Mouse (Mus musculus) intestine, embryonic 16.5 days (tissue): ENCODE measurements around the gene Snx9. TPM values are rescaled to one million over a fixed set of nuclear protein-coding genes. Genes with fewer than 3 reads are reported as not detected.

ENCODE experiments used
- ATAC-seq: fragments of 200-750 bp; cut with Nextera tagmentation; 2 replicates; pipeline ENCODE4 v1.8.0; 2017; ENCODE audit warnings: moderate TSS enrichment, moderate library complexity
- H3K27ac ChIP-seq: fragments of 300-500 bp; sonication (generic); 2 replicates; pipeline ENCODE4 v1.5.1; 2014; ENCODE audit warnings: mild to moderate bottlenecking, low read length
- H3K27me3 ChIP-seq: fragments of 300-500 bp; sonication (generic); replicated peaks from 2 replicates; pipeline ENCODE4 v1.6.1; 2014; ENCODE audit warnings: low read length, control low read depth, mixed read lengths; ENCODE audit not compliant: control insufficient read depth, insufficient read depth
- H3K36me3 ChIP-seq: fragments of 300-500 bp; sonication (generic); 2 replicates; pipeline ENCODE4 v1.6.1; 2014; ENCODE audit warnings: low read length, control low read depth; ENCODE audit not compliant: control insufficient read depth, insufficient read depth
- H3K4me1 ChIP-seq: fragments of 300-500 bp; sonication (generic); 2 replicates; pipeline ENCODE4 v1.6.1; 2014; ENCODE audit warnings: low read length, control low read depth, mixed read lengths; ENCODE audit not compliant: control insufficient read depth, insufficient read depth
- H3K4me2 ChIP-seq: fragments of 300-500 bp; sonication (generic); 2 replicates; pipeline ENCODE4 v1.6.1; 2014; ENCODE audit warnings: low read depth, low read length, control low read depth
- H3K4me3 ChIP-seq: fragments of 300-500 bp; sonication (generic); 2 replicates; pipeline ENCODE4 v1.5.1; 2014; ENCODE audit warnings: mild to moderate bottlenecking, low read length
- H3K9ac ChIP-seq: fragments of 300-500 bp; sonication (generic); 2 replicates; pipeline ENCODE4 v1.6.1; 2014; ENCODE audit warnings: low read depth, low read length
- H3K9me3 ChIP-seq: fragments of 300-500 bp; sonication (generic); 2 replicates; pipeline ENCODE4 v1.6.1; 2016; ENCODE audit warnings: low read length, control low read depth; ENCODE audit not compliant: control insufficient read depth
- WGBS: fragments of 180-500 bp; shearing (Covaris S2); extraction: QIAGEN DNeasy Blood & Tissue Kit; methylation state at CpG from one replicate; pipeline ENCODE4 v1.1.7; 2014; 5-methylcytosine and 5-hydroxymethylcytosine counted together
- polyA plus RNA-seq: library from polyadenylated mRNA; unstranded; fragments of >200 nt; fragmentation: Nextera tagmentation; extraction: Ambion mirVana; gene quantifications from 2 replicates; pipeline ENCODE4 v1.2.1, GENCODE M21; 2015

Gene Snx9
- polyA plus RNA-seq, 1 experiment from 2014 or later, result 52.6 TPM

DNA sequence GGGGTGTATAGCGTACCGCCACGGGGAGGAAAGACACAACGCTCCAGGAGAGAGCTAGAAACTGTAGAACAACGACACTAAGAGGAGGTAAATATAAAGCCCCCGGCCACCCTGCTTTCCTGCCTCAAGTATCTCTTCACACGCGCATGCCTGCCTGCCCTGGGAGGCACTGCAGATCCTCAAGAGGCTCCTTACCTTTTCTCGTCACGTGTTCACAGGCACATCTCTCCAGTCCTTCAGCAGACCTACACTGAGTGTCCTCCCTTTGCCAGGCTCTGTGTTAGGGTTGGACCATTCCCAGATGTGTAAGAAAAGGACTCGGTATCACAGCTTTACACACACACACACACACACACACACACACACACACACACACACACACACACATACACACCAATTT is 18.1 kb upstream of the Snx9 start:
- Histone ChIP-seq H3K9ac (no peak overlapping the region), H3K4me1 (peaks cover 7% of the 10 kb centered on the region; the same call in 1 of the 2 replicates), H3K9me3 (no peaks in the 10 kb centered on the region), H3K4me2 (no peak overlapping the region), H3K36me3 (no peaks in the 10 kb centered on the region), H3K4me3 (no peak overlapping the region), H3K27ac (no peak overlapping the region), H3K27me3 (no peaks in the 10 kb centered on the region)
- no peak for ATAC-seq
- WGBS, result 88% methylated on average over 11 of the region's 11 CpGs

DNA sequence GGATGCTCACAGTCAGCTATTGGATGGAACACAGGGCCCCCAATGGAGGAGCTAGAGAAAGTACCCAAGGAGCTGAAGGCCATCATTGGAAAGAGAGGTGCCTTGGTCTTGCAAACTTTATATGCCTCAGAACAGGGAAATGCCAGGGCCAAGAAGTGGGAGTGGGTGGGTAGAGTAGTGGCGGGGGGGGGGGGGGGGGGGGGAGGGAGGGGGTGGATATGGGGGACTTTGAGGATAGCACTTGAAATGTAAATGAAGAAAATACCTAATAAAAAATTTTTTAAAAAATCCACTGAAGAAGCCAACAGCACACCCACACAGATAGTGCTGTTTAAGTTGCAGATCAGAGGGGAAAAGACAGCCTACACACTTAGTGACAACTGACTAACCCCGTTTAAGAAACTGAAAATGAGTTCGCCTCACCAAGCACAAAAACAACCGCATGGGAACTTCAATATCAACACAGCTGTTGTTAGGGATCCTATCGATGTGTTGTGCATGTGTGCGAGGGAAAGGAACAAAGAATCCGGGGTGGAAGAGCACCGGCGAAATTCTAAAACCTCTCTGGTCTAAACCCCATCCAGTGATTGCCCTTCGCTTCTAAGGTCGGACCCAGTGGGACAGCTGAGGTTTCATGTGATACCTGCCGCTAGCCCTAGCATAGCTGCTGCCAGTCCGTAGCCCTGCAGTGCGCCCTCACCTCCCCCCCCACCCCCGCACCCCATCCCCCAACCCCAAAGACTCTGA is 13.1 kb upstream of the Snx9 start:
- peak overlapping the region; percentile 51 for H3K9ac ChIP-seq
- H3K4me1 ChIP-seq, result peaks cover 10% of the 10 kb centered on the region; the same call in 1 of the 2 replicates
- no peak overlapping the region for H3K4me3 ChIP-seq
- no peaks in the 10 kb centered on the region for H3K27me3 ChIP-seq
- no peaks in the 10 kb centered on the region for H3K36me3 ChIP-seq
- 25% methylated on average over 14 of the region's 15 CpGs for WGBS
- H3K27ac ChIP-seq, result no peak overlapping the region
- no peaks in the 10 kb centered on the region for H3K9me3 ChIP-seq
- H3K4me2 ChIP-seq, result peak overlapping the region; percentile 30; the same call in 1 of the 2 replicates
- ATAC-seq, result no peak

DNA sequence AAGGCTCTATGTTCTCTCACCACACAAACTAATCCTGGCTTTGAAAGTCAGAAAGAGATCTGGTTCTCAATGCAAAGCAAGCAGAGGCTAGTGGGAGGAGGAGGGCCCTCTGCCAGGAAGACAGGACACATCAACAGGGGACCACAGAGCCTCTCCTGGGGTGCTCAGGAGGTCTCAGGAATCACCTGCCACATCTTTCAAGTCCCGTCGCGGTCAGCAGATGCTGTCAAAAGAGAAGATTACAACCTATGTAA is 12.6 kb upstream of the Snx9 start:
- no peaks in the 10 kb centered on the region for H3K27me3 ChIP-seq
- peak overlapping the region; percentile 30; the same call in 1 of the 2 replicates for H3K4me2 ChIP-seq
- no peaks in the 10 kb centered on the region for H3K36me3 ChIP-seq
- WGBS, result 29% methylated on average over 3 of the region's 3 CpGs
- H3K27ac ChIP-seq, result no peak overlapping the region
- peaks cover 10% of the 10 kb centered on the region; the same call in 1 of the 2 replicates for H3K4me1 ChIP-seq
- no peaks in the 10 kb centered on the region for H3K9me3 ChIP-seq
- no peak overlapping the region for H3K4me3 ChIP-seq
- no peak for ATAC-seq
- peak overlapping the region; percentile 51; the same call in 1 of the 2 replicates for H3K9ac ChIP-seq

DNA sequence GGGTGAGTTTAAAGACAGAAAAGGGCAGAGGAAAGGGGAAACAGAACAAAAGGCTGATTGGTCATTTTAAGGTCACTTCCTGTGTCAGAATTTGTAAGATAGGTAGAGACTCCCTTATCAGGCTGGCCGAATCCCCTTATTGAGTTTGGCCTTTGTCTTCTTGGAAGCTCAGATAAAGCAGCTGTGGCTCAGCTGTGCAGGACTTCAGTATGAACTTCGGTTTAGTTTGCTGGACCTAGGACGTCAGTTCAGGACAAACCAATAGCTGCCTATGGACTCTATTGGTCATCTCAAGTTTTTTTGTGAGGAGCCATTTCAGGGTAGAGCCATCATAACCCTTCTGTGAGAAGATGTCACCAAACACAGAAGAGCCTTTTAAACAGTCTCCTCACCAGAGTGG is 12.2 kb upstream of the Snx9 start:
- no peaks in the 10 kb centered on the region for H3K27me3 ChIP-seq
- H3K27ac ChIP-seq, result no peak overlapping the region
- no peak overlapping the region for H3K4me3 ChIP-seq
- 45% methylated on average over 3 of the region's 3 CpGs for WGBS
- no peaks in the 10 kb centered on the region for H3K36me3 ChIP-seq
- no peaks in the 10 kb centered on the region for H3K9me3 ChIP-seq
- no peak overlapping the region for H3K9ac ChIP-seq
- H3K4me1 ChIP-seq, result peaks cover 10% of the 10 kb centered on the region; the same call in 1 of the 2 replicates
- H3K4me2 ChIP-seq, result no peak overlapping the region
- no peak for ATAC-seq

- no peak overlapping the region for H3K9ac ChIP-seq
- peaks cover 10% of the 10 kb centered on the region; the same call in 1 of the 2 replicates for H3K4me1 ChIP-seq
- no peaks in the 10 kb centered on the region for H3K9me3 ChIP-seq
- 57% methylated on average over 3 of the region's 3 CpGs for WGBS
- ATAC-seq, result peak; percentile 86
- no peak overlapping the region for H3K27ac ChIP-seq
- no peak overlapping the region for H3K4me3 ChIP-seq
- H3K36me3 ChIP-seq, result no peaks in the 10 kb centered on the region
- H3K27me3 ChIP-seq, result no peaks in the 10 kb centered on the region
- no peak overlapping the region for H3K4me2 ChIP-seq
These were observed 11.2 kb upstream of the Snx9 start for GRCm38 (mm10) chr17:5829930-5830329.

DNA sequence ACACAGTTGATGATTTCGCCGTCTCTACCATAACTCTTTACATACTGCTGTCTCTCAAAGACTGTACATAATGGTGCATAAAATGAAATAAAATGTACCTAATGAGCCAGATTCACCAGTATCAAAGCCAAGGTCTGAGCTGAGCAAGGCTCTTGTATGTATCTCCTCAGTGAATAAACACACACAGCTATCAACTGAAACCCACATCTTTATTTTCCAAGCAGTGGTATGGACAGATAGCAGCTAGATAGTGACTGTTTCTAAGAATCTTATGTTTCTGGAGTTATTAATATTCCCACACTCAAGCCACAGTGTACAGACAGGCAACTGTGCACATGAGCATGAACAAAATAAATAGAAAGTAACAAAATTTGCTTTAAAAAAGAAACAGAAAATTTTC is 10.7 kb upstream of the Snx9 start:
- ATAC-seq, result peak; percentile 19; the same call in 1 of the 2 replicates
- Histone ChIP-seq H3K9me3 (no peaks in the 10 kb centered on the region), H3K4me2 (no peak overlapping the region), H3K36me3 (no peaks in the 10 kb centered on the region), H3K4me1 (peaks cover 10% of the 10 kb centered on the region; the same call in 1 of the 2 replicates), H3K9ac (no peak overlapping the region), H3K27me3 (no peaks in the 10 kb centered on the region), H3K4me3 (no peak overlapping the region), H3K27ac (no peak overlapping the region)
- WGBS, result 77% methylated on average over 2 of the region's 2 CpGs

DNA sequence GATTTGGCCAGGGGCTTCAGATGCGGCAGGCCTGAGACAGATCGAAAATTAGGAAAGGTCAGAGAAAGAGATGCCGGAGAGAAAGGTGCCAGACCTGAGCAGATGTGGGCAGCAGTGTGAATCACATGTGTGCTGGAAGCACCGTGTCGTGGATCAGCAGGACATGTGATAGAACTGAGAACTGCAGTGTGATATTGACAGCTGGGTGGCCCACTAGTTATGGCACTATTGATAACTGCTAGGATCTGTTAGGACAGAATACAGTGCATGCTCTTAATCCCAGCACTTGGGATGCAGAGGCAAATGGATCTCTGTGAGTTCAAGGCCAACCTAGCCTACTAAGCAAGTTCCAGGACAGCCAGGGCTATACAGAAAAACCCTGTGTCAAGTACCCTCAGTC is 10.3 kb upstream of the Snx9 start:
- 89% methylated on average over 5 of the region's 5 CpGs for WGBS
- Histone ChIP-seq H3K27ac (no peak overlapping the region), H3K36me3 (no peaks in the 10 kb centered on the region), H3K4me3 (no peak overlapping the region), H3K9me3 (no peaks in the 10 kb centered on the region), H3K9ac (no peak overlapping the region), H3K4me1 (peaks cover 10% of the 10 kb centered on the region; the same call in 1 of the 2 replicates), H3K27me3 (no peaks in the 10 kb centered on the region), H3K4me2 (no peak overlapping the region)
- no peak for ATAC-seq

DNA sequence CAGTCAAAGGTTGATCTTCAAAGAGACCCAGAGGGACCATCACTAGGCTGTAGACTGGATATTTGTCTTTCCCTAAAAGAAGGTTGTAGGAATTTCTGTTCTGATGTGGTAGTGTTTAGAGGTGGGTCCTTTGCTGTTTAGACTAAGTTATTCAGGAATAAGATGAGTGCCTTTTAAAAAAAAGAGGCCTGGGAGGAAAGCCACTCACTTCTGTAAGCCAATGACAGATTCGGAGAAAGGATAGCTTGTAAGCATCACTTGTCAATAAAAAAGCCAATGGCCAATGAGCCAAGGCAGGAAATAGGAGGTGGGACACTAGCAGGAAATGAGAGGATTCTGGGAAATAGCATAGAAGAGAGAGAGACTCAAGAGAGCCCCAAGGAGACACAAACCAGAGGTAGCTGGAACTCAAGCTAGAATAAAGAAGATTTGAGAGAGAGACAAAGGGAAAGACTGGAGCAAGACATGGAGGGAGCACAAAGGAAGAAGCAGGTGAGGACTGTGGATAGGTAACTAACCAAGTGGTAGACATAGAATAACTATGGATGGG is 9.8 kb upstream of the Snx9 start:
- WGBS, result 88% methylated on average over 1 of the region's 1 CpGs
- peaks cover 10% of the 10 kb centered on the region; the same call in 1 of the 2 replicates for H3K4me1 ChIP-seq
- no peak overlapping the region for H3K4me3 ChIP-seq
- H3K9me3 ChIP-seq, result no peaks in the 10 kb centered on the region
- no peaks in the 10 kb centered on the region for H3K27me3 ChIP-seq
- no peak for ATAC-seq
- no peak overlapping the region for H3K27ac ChIP-seq
- no peaks in the 10 kb centered on the region for H3K36me3 ChIP-seq
- no peak overlapping the region for H3K9ac ChIP-seq
- H3K4me2 ChIP-seq, result no peak overlapping the region

GRCm38 (mm10) chr17:5834166-5834565 is 7.0 kb upstream of the Snx9 start:
- no peak overlapping the region for H3K4me2 ChIP-seq
- H3K9me3 ChIP-seq, result no peaks in the 10 kb centered on the region
- WGBS, result 91% methylated on average over 3 of the region's 3 CpGs
- H3K27ac ChIP-seq, result no peak overlapping the region
- H3K36me3 ChIP-seq, result no peaks in the 10 kb centered on the region
- H3K27me3 ChIP-seq, result no peaks in the 10 kb centered on the region
- H3K4me1 ChIP-seq, result peaks cover 6% of the 10 kb centered on the region; the same call in 1 of the 2 replicates
- H3K9ac ChIP-seq, result no peak overlapping the region
- ATAC-seq, result no peak
- no peak overlapping the region for H3K4me3 ChIP-seq
